Mouse (Mus musculus): ENCODE measurements around the gene Ugt1a10.

Gene Ugt1a10

DNA sequence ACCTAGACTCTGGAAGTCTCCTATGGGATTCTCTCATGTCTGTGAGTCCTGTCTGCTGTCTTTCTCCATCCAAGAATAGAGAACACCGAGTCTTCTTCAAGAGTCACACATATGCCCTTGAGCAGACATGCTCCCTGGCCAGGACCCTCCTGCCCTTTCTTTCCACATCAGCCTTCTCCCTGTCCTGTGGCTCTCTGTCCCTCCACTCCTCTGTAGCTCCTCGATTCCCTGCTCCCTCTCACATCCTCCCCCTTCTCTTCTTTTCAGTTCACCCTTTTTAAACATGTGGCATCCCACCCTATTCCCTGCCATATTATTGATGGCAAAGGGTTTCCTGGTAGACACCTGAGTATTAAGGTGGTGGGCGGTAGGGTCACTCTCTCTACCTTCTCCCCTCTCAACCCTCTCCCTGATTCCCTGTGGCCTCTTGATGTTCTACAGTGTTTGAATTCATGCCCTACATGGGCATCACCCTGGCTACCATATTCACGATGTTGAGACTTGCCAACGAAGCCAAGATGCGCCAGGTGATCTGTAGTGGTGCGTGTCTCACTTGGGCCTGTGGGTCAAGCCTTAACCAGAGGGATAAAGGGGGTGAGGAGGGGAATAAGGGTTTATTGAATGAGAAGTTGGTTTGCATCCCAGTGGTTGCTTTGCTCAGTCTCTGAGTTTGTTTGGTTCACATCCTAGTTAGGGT lies 176.8 kb downstream of the Ugt1a10 start:
- in situ Hi-C loops (cut with MboI), result no loop called here

DNA sequence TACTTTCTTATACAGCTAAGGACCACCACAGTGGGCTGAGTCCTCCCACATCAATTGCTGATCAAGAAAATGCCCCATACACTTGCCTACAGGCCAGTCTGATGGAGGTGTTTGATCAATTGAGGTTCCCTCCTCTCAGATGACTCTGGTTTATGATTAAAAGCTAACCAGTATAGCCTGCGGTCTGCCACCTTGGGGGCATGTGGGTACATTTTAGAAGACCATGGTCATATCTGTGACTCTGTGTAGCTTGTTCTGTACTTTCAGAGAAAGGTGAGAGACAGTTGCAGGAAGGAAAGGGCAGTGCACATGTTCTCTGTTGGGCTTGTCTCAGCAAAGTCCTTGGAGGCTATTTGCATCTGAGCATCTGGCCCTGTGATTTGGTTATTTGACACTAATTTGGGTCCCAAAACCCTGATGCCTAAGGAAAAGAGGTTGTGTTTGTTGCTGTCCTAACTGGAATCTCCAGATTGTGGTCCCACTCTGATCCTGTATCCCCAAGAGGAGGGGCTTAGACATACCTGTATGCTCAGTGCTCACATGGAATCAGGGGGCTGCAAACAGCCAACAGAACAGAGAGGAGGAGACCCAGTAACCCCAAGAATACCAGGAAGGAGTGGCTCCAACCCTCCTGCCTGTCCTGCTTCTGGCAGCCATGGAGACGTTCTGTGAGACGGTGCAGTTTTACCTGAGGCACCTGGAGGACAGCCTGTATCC lies 177.6 kb downstream of the Ugt1a10 start:
- in situ Hi-C loops (cut with MboI), result no loop called here

DNA sequence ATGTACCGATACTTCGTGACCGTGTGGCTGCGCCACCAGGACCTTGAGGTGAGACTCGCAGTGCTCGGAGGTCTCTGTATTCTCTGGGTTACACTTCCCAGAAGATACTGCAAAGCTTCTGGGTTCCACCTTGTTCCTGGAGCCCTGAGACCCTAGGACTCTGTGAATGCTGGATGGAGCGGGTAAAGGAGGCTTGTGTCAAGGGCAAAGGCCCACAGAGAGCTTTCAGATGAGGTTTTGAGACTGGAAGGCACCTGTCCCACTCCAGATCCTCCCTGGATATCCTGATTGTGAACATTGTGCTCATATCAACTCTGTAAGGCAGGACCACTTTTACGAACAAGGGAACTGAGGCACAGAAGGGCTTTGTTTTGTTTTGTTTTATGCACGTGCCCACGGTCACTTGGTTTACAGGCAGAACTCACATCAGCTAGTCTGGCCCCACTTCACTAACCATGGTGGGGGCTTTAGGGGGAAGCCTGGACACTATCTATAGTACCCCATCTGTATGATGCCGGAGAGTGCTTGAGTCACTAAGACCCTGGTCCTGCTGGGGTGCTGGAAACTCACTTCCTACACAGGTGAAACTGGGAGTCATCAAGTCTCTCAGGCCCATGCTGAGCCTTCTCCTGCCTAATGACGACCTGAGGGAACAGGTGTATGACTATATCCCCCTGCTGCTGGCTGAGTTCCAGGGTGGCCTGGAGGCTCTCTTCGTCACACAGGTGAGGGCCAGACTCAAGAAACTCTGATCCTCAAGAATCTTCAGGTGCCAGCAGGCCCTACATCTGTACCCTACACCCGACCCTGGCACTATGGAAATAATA lies 178.4 kb downstream of the Ugt1a10 start:
- in situ Hi-C loops (cut with MboI), result no loop called here

DNA sequence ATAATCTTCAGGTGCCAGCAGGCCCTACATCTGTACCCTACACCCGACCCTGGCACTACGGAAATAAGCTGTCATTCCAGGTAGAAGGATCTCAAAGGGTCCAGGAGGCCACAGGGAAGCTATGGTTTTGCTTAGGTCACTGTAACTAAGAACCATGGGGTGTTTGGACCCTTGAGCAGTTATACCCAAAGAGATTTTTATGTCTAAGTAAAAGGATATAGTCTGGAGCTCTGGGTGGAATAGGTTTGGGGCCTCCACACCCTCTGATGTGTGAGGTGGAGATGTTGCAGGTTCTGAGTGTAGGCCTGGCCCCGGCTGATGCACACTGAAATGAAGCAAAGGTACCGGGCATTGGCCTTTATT lies 179.0 kb downstream of the Ugt1a10 start:
- in situ Hi-C loops (cut with MboI), result no loop called here

DNA sequence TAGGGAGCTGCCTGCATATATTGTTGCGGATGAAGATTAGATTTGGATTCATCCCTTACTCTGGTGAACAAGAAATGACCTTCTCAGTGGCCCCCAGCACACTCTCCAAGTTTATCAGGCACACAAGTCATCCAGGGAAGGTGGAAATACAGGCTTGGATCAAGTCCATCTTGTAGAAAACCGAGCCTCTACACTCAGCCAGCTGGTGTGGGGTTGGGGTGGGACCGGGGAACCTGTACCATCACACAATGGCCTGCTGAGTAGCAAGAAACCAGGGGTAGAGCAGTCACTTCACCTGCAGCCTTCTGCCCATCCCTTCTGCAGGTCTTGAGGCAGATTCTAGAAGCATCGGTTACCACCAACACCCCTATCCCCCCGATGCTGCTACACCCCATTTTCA lies 179.5 kb downstream of the Ugt1a10 start:
- in situ Hi-C loops (cut with MboI), result no loop called here

DNA sequence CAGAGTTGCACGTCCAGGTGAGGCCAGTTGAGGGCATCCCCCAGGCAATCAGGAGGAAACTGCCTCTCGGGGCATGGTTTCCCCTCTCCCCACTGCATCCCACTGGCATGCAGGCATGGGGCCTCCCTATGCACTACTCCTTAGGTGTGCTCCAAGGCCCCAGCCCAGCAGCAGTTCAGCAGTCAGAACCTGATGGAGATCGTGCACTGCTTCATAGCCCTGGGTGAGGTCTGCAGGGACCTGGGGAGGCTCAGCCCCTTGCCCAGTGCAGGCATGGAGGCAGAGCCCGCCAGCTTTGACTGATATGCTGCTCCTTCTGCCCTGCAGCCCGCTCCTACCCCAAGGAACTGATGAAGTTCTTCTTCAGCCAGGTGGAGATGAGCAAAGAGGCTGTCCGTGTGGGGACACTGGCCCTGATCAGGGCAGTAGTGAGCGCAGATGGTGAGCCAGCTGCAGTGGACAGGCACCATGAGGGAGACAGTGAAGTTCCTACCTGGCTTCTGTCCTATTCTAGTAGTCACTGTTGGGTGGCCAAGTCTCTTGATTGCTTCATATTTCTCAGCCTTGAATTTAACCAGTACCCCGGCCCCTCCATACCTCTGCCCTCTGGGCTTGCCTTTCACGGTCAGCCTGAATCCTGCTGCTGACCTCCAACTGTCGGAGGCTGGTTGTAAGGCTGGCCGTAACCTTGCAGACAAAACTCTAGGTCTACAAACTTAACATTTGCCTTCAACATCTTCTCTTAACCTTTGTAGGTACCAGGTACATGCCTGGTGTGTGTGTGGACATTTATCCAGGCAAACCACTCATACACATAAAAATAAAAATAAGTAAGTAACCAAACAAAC lies 180.1 kb downstream of the Ugt1a10 start:
- in situ Hi-C loops (cut with MboI), result no loop called here

DNA sequence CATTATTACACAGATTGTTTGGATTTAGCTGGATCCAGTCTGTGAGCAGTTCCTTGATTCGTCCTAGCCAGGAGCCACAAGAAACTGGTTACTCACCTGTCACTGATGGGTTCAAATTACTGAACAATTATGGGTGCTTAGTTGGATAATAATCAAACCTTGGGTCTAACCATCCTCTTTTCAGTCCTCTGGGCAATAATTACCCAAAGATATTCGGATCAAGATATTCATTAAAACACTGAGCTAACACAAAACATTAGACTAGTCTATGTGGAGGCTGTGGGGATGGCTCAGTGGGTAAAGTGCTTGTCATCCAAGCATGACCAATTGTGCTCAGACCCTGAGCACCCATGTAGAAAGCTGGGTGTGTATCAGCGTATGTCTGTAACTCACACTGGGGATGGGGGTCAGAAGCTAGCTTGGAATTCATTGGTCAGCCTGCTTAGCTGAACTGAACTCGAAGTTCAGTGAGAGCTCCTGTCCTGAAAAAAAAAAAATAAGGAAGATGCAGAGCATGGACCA lies 180.8 kb downstream of the Ugt1a10 start:
- in situ Hi-C loops (cut with MboI), result no loop called here

DNA sequence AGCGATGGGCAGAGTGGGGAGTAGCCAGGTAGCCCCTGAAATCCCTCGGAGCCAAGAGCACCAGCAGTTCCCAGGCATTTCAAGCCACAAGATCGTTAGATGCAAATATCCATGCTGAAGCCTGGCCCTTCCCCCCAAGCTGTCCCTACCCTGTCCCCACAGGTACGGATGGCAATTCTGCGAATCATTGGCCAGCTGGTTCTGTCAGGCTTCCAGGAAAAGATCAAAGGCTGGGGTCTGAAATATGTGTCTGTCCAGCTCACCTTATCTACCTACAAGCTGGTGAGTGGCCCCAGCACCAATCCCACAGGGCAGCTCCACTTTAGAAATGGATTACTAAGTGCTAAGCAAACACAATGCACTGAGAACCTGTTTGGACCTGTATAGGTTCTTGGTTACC lies 182.1 kb downstream of the Ugt1a10 start:
- in situ Hi-C loops (cut with MboI), result no loop called here

DNA sequence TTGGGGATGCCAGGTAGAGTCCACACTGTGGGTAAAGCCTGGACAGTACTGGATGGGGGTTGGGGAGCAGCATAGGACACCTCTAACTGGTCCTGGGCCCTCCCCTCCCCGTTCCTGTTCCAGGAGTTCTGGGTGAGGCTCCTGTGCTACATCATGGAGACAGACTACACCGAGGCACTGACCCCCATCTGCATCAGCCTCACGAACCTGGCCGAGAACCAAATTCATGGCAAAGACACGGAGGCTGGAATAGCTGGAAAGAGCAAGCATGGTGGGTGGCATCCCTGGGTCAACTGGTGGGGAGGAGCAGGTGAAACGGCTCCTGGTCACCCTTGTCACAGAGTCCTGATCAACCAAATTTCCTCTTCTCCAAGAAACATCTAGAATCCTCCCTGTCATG lies 183.6 kb downstream of the Ugt1a10 start:
- in situ Hi-C loops (cut with MboI), result no loop called here

DNA sequence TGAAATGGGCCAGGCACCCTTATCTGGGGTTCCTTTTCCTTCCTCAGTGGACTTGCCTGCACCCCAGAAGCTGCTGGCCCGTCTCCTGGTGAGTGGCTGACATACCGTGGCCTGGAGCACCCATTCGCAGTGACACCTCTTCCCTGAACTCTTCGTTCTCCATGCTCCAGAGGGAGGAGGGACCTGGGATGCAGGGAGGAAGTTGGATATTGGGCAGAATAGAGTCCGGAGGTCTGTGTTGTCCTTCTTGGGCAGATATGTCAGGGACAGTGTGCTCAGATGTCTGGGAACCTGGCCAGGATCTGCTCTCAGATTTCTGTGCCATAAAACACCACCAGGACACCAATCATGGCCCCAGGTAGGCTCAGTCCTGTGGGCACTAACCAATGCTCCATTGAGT lies 184.9 kb downstream of the Ugt1a10 start:
- in situ Hi-C loops (cut with MboI), result no loop called here

DNA sequence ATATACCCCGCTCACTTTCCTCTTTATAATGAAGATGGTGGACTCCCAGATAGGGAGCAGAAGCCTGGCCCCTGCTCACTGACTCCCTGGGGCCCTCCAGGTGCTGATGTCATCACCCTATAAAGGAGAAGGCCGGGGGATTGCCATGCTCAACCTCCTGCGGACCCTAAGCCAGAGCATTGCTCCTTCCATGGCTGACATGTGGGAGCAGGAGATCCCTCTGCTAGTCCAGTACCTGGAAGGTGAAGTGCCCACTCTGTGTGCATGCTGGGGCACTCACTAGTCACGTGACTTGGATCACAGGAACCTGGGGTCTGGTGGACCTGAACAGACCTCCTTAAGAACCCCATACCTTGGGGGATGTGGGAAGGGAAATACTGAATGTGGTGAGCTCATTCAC lies 185.4 kb downstream of the Ugt1a10 start:
- in situ Hi-C loops (cut with MboI), result no loop called here

DNA sequence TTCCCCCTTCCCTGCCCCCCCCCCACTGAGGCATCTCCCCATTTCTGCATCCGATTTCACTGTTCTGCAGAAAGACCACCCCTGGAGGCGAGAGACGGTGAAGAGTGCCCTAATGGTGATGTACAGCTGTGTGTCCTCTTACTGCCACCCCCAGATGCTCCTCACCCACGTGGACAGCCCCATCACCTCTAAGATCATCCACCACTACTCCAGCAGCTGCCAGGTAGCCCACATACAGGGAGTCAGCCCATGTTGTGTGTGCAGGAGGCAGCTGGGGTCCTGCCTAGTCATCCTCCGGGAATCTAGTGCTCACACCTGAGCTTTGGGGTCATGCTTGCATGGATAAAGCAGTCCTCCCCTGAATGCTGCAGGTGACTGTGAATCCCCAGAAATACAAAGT lies 188.7 kb downstream of the Ugt1a10 start:
- in situ Hi-C loops (cut with MboI), result no loop called here

DNA sequence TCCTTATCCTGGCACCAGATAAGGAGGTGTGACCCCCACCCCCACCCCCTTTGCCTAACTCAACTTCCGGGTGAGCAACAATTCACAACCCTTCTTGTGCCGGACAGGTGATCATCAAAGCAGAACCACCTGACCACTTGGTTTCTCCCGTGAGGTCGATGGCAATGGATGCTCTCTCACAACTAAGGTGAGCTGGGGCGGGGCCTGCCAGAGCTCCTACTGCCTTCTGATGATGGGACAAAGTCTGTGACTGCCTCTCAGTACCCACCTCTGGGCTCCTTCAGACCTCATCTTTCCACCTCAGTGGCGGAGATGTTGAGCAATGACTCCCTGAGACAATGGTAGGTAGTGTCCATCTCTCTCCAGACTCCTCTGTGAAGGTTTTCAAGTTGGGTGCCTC lies 190.7 kb downstream of the Ugt1a10 start:
- in situ Hi-C loops (cut with MboI), result no loop called here

DNA sequence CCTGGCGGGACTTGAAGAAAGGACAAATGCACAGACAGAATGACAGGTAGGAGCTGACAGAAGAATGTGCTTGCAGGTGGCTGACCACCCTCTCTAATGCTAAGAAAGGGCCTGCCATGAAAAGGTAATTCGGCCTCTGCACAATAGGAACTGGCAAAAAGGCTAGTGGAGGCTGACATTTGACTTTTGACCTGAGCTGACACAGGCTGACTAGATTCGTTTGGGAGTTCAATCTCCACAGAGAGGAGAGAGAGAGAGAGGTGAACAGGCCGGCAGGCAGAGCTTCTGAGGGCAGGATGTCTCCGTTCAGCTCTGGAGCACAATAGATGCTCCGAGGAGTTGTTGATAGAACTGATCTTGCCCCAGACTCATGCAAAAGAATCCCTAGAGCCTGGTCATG lies 191.2 kb downstream of the Ugt1a10 start:
- in situ Hi-C loops (cut with MboI), result no loop called here

DNA sequence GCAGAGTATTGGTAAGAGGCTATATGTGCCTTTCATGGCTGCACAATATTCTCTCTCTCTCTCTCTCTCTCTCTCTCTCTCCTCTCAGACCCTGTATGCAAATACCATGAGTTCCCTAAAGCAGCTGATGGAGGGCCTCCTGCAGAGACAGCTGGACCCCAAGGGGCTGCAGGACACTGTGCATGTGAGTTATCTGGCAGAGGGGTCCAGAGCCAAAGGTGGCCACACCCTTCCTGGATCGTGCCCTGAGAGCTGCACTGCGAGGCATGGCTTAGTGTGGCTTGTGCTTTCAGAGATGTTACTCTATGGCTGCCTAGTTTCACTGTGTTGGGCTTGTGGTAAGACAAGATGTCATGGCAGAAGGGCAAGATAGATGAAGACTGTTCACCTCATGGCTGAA lies 192.5 kb downstream of the Ugt1a10 start:
- in situ Hi-C loops (cut with MboI), result no loop called here

DNA sequence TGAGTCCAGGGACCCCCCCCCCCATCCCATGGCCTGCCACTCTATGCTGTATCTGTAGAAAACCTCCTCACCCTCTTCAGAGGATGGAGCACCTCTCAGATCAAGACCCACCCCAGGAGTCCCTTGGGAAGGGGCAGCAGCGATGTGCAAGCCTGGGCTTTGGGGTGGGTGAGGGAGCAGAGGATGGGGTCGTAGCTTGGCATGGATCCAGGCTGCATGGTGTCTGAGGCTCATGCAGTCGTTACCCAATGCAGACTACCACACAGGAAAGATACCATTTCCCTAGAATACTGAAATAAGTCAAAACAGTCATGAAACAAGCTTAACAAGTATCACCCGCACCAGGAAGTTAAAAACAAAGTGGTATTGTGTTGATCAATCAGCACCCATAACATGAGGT lies 193.5 kb downstream of the Ugt1a10 start:
- in situ Hi-C loops (cut with MboI), result no loop called here

DNA sequence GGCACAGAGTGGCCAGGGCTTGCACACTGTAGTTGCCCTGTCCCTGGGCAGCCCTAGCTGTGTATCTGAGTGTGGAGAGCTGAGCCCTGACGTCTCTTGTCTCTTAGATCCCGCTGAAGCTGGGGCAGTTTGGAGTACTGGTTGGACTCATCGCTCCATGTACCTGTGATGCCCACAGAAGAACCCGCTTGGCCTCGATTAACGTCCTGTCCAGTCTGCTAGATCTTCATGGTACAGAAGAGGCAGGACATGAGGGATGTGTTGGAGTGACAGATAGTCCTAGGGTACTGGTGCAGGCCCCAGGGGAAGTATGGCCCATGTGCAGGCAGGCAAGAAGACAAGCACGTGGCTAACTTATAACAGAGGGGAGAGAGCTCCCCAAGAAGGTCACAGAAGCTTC lies 194.4 kb downstream of the Ugt1a10 start:
- in situ Hi-C loops (cut with MboI), result no loop called here

DNA sequence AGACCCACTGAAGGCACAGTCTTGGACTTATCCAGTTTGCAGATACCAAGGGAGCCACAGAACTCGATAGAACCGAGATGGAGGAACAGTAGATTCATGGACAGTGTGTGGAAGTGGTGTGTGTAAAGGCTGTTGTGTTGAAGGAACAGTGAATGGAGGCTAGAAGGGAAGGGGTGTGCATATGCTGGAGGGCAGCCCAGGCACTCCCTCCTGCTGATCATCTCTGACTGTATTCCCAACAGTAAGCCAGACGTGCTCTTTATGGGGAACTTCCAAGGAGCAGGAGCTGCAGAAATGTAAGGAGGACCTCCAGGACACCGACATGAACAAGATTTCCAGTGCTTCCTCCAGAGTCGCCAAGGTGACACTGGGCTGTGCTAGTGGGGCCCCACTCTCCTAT lies 194.8 kb downstream of the Ugt1a10 start:
- in situ Hi-C loops (cut with MboI), result no loop called here

DNA sequence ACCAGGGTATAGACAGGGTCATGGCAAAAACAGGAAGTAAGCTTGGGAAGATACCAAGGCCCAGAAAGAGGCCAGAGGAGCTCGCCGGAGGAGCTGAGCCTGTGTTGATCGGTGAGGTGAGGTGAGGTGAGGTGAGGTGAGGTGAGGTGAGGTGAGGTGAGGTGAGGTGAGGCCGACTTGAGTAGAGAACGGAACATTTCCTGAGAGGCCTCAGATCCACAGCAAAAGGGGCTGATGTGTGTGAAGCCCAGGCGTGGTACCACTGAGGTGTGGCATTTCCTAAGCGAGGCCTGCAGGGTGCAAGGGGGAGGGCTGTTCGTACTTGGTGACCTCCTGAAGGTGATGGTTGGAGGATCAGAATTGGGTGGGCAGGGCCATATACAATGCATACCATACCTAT lies 197.9 kb downstream of the Ugt1a10 start:
- in situ Hi-C loops (cut with MboI), result no loop called here

DNA sequence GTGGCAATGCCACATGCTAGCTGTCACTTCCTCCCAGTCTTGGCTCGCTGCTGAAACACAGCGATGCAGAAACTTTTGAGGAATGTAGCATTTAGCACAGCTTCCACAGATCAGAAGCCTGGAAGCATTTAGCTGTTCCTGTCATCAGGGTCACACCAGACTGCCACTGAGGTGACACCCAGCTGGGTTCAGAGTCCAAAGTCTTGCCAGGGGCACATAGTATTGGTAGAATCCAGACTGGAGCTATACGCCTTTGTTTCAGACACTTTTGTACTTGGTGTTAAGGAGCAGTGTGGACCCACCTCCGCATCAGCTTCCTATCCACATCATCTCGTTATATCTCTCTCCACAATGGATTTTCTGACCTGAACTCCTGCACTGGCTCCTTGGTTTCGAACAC lies 198.4 kb downstream of the Ugt1a10 start:
- in situ Hi-C loops (cut with MboI), result no loop called here

DNA sequence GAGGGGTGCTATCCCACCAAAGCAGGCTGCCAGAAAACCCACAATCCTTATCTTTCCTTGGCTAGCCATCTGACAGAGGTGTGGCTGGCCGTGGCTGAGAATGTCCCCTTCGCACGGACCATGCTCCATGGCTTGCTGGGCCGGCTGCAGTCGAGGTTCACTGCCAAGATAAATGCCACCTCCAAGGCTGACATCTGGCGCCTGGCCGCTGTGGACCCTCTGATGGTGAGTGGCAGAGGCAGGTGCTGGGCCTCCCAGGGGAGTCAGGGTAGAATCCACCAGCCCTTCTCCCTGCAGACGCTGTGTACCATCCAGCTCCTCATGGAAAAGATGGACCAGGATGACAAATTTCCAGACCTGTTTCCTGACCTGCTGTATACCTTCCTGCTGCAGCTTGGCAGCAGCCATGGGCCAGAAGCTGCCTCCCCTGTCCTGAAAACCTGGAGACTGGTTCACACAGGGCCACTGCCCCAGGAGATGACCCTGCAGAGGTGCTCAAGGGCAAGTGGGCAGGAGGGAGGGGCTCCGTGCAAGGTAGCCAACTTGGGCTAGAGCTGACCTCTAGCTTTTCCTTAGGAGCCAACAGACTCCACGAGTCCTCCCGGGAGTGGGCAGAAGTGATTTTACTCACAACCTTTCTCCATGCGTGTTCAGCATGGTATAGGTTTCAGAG lies 199.7 kb downstream of the Ugt1a10 start:
- in situ Hi-C loops (cut with MboI), result no loop called here
